ENCODE assay signal across 24 mouse cellular contexts in genomic region chr12:74679149-74679548, GRCm38 (mm10).
DNase-seq lines count a peak whose midpoint lies in the region; ATAC-seq and TF ChIP-seq lines count a peak whose summit lies in the region.
"Had no signal": no experiment of that assay in that cellular context is flagged by ENCODE, and none has a peak within 500 bp of the region (broad histone marks: within the 10 kb centered on the region; RNA-seq: fewer than 3 reads in every experiment).

No protein-coding gene starts in this region.

- H3K4me3 ChIP-seq in layer of hippocampus, adult 2 months: no peak overlapping the region
- H3K4me3 ChIP-seq: embryonic facial prominence, embryonic 12.5 days; embryonic facial prominence, embryonic 15.5 days; forebrain, embryonic 15.5 days; heart, adult 2 months; heart, embryonic 10.5 days; hindbrain, embryonic 12.5 days; hindbrain, embryonic 15.5 days had no signal

- 0 out of 2 replicates have a peak, but pooled peaks have one; percentile 52 for ATAC-seq in frontal cortex, adult (ENCODE audit: low TSS enrichment)
- ATAC-seq: forebrain, embryonic 15.5 days; Patski had no signal

- no peak for TF ChIP-seq CTCF in layer of hippocampus, adult 2 months (conservative IDR thresholded peaks at IDR 0.05)

- H3K27ac ChIP-seq in layer of hippocampus, adult 2 months: no peak overlapping the region
- H3K27ac ChIP-seq: embryonic facial prominence, embryonic 12.5 days; embryonic facial prominence, embryonic 15.5 days; forebrain, embryonic 15.5 days; heart, adult 2 months; heart, embryonic 10.5 days; hindbrain, embryonic 12.5 days; hindbrain, embryonic 15.5 days had no signal

- DNase-seq in frontal cortex, postnatal 25 days (ENCODE audit: low spot score in 2 of 2): no peak
- peak; percentile 11 to 14 for DNase-seq in layer of hippocampus, adult 2 months (ENCODE audit: low spot score in 2 of 2)
- no peak for DNase-seq in layer of hippocampus, postnatal 10 days (ENCODE audit: low spot score in 2 of 2)
- peak; percentile 44 to 61 for DNase-seq in right cerebral cortex, postnatal 10 days (ENCODE audit: low spot score in 2 of 2)
- DNase-seq in right cerebral cortex, adult 2 months (ENCODE audit: low spot score in 2 of 2): no peak
- DNase-seq in gastrocnemius, adult 8-10 months (ENCODE audit: low spot score in 2 of 2): no peak
- DNase-seq: adrenal gland, postnatal 10 days; adrenal gland, postnatal 36 days; B cell, adult 2 months; cerebellum, adult 11 months; cerebellum, adult 2 months; cerebellum, adult 9-11 months; cerebellum, postnatal 25 days; gastrocnemius, postnatal 10 days; gastrocnemius, postnatal 36 days; heart, adult 2 months had no signal

Comparison
In these comparisons a context has a peak if more than half of its experiments do, and no peak if none do; other contexts are left out.
1. DNase-seq: peak in layer of hippocampus, adult 2 months (2 of 2) and right cerebral cortex, postnatal 10 days (2 of 2); none in frontal cortex, postnatal 25 days (0 of 2), layer of hippocampus, postnatal 10 days (0 of 2), right cerebral cortex, adult 2 months (0 of 2) and gastrocnemius, adult 8-10 months (0 of 2).